Mouse (Mus musculus): ENCODE data around the gene Nr5a2. TPM values are rescaled to one million over a fixed set of nuclear protein-coding genes. Genes with fewer than 3 reads are reported as not detected.
"Not testable (repeated sequence)": the region's sequence is repeated elsewhere in the genome, so short reads cannot be mapped to it uniquely, and the experiment has no call there.

Gene Nr5a2
- total RNA-seq, 2 experiments from 2014 or later, result not detected

- ATAC-seq (replicated peaks; ENCODE audit: poor library complexity), result no peak
These were observed 111.5 kb downstream of the Nr5a2 start for GRCm38 (mm10) chr1:136848791-136849190.

GRCm38 (mm10) chr1:136846081-136846480, 114.2 kb downstream of the Nr5a2 start:
- no peak for ATAC-seq (replicated peaks; ENCODE audit: poor library complexity)

GRCm38 (mm10) chr1:136845341-136845740, 114.9 kb downstream of the Nr5a2 start:
- ATAC-seq (replicated peaks; ENCODE audit: poor library complexity), result no peak

GRCm38 (mm10) chr1:136840512-136840911, 119.7 kb downstream of the Nr5a2 start:
- ATAC-seq (replicated peaks; ENCODE audit: poor library complexity), result no peak

- ATAC-seq (replicated peaks; ENCODE audit: poor library complexity), result no peak
These were observed 121.0 kb downstream of the Nr5a2 start for GRCm38 (mm10) chr1:136839202-136839601.

- 0 out of 2 replicates have a peak, but pooled peaks have one; percentile 20 for ATAC-seq (replicated peaks; ENCODE audit: poor library complexity)
These were observed 127.7 kb downstream of the Nr5a2 start for GRCm38 (mm10) chr1:136832305-136833152.

GRCm38 (mm10) chr1:136830992-136831391, 129.3 kb downstream of the Nr5a2 start:
- no peak for ATAC-seq (replicated peaks; ENCODE audit: poor library complexity)

GRCm38 (mm10) chr1:136829931-136830330, 130.3 kb downstream of the Nr5a2 start:
- ATAC-seq (replicated peaks; ENCODE audit: poor library complexity), result no peak

GRCm38 (mm10) chr1:136823897-136824296, 136.4 kb downstream of the Nr5a2 start:
- no peak for ATAC-seq (replicated peaks; ENCODE audit: poor library complexity)

GRCm38 (mm10) chr1:136800625-136801024, 159.6 kb downstream of the Nr5a2 start:
- ATAC-seq (replicated peaks; ENCODE audit: poor library complexity), result no peak

GRCm38 (mm10) chr1:136796361-136797090, 163.7 kb downstream of the Nr5a2 start:
- ATAC-seq (replicated peaks; ENCODE audit: poor library complexity), result no peak

GRCm38 (mm10) chr1:136792957-136793883, 167.0 kb downstream of the Nr5a2 start:
- ATAC-seq (replicated peaks; ENCODE audit: poor library complexity), result not testable (repeated sequence)

Measured in megakaryocyte progenitor cell, adult 5-6 weeks (primary cell).